20 mouse cellular contexts compared by ENCODE assay signal in the genomic region with DNA sequence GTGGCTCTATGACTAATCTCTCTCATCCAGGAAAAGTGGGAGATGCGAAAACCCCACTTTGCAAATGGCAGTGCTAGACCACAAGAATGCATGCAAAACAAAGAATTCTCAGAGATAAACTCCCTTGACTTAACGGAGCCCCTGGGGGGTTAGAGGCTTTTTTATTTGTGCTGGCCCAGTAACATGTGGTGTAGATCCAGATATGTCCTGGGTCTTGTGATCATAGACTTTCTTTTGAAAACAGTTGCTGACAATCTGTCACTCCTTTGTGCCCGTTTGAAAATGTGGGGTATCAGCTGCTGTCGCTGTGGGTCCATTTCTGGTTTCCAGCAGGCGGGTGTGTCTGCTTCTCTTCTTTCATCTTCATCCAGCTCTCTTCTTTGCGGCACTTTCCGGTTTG. TPM values are rescaled to one million over a fixed set of nuclear protein-coding genes. Genes with fewer than 3 reads are reported as not detected.
A peak's percentile ranks its signal among the peaks of the same experiment; 100 is the strongest.
DNase-seq lines count a peak whose midpoint lies in the region; ATAC-seq and TF ChIP-seq lines count a peak whose summit lies in the region.
"Had no signal": no experiment of that assay in that cellular context is flagged by ENCODE, and none has a peak within 500 bp of the region (broad histone marks: within the 10 kb centered on the region; RNA-seq: fewer than 3 reads in every experiment).

No protein-coding gene starts in this region.

- H3K27ac ChIP-seq in gastrocnemius, adult 2 months = no peak overlapping the region
- no peak overlapping the region for H3K27ac ChIP-seq in left cerebral cortex, adult 2 months
- H3K27ac ChIP-seq: forebrain, embryonic 12.5 days; limb, embryonic 12.5 days; liver, embryonic 14.5 days; neural tube, embryonic 12.5 days; stomach, embryonic 15.5 days had no signal

- TF ChIP-seq CTCF in gastrocnemius, adult 2 months (IDR thresholded peaks at IDR 0.05) = no peak
- no peak for TF ChIP-seq CTCF in left cerebral cortex, adult 2 months (IDR thresholded peaks at IDR 0.05)
- TF ChIP-seq CTCF in Patski (IDR thresholded peaks at IDR 0.05) = no peak

- POLR2A ChIA-PET in Patski (lab: Charles Lee) = interaction anchor here (0.6 kb wide), 1 partner anchor 152 kb away, joined by 3 read pairs; no protein-coding TSS in a partner anchor

- intact Hi-C loops in gastrocnemius, adult 2 months (cut with DNase I) = no loop called here
- intact Hi-C loops in gastrocnemius, postnatal 36 days (cut with DNase I) = no loop called here
- intact Hi-C loops in left cerebral cortex, postnatal 4 days (cut with DNase I) = no loop called here
- intact Hi-C loops in left cerebral cortex, adult 2 months (cut with DNase I) = no loop called here

- in situ Hi-C loops in Patski (cut with MboI; ENCODE audit: low pct_unique_long_range_greater_than_20kb) = no loop called here

- CTCF ChIA-PET in Patski (lab: Charles Lee) = interaction anchor here (0.7 to 1.2 kb wide), 3 partner anchors 11 to 27 kb away, joined by 3 read pairs; no protein-coding TSS in a partner anchor

- H3K4me3 ChIP-seq in gastrocnemius, adult 2 months = no peak overlapping the region
- H3K4me3 ChIP-seq in left cerebral cortex, adult 2 months = no peak overlapping the region
- H3K4me3 ChIP-seq: forebrain, embryonic 12.5 days; limb, embryonic 12.5 days; neural tube, embryonic 12.5 days; stomach, embryonic 15.5 days had no signal

- DNase-seq in adrenal gland, postnatal 10 days = peak; percentile 3
- no peak for DNase-seq in adrenal gland, postnatal 25 days
- peak; percentile 16 for DNase-seq in gastrocnemius, adult 2 months
- DNase-seq in gastrocnemius, postnatal 36 days = no peak
- DNase-seq in left cerebral cortex, postnatal 4 days = peak; percentile 22
- DNase-seq in left cerebral cortex, adult 2 months (ENCODE audit: extremely low spot score in 1 of 2, low spot score in 2 of 2) = no peak
- peak; percentile 66 for DNase-seq in Patski (ENCODE audit: low read depth, low spot score)
- DNase-seq in embryo, embryonic 11 days = no peak
- DNase-seq: cerebellum, adult 9-11 months; kidney, adult 18-20 months; kidney, postnatal 10 days; spleen, adult 18-20 months; thymus, adult 2 months had no signal

- H3K27me3 ChIP-seq in Patski = no peaks in the 10 kb centered on the region
- H3K27me3 ChIP-seq: forebrain, embryonic 12.5 days; limb, embryonic 12.5 days; neural tube, embryonic 12.5 days; stomach, embryonic 15.5 days had no signal

- peak; percentile 67 for ATAC-seq in Patski
- ATAC-seq: hindbrain, embryonic 16.5 days had no signal

RNA-seq across cellular contexts. Expression of a gene that starts 29.4 kb away (rescaled TPM):
- 10 to 100 TPM; 21.9 to 42.6 TPM for total RNA-seq in adrenal gland, postnatal 10 days (2021)
- 5.6 and 7.6 TPM in 2 replicates for total RNA-seq in adrenal gland, postnatal 25 days (2021)
- total RNA-seq in gastrocnemius, adult 2 months (2021) = 1 to 10 TPM; 4.7 to 7.3 TPM
- total RNA-seq in gastrocnemius, postnatal 36 days (2021) = 1 to 10 TPM; 2.9 to 4.6 TPM
- 1 to 10 TPM; 7.1 to 7.6 TPM for total RNA-seq in left cerebral cortex, postnatal 4 days (2021)
- 10 to 100 TPM; 10.9 TPM for total RNA-seq in left cerebral cortex, adult 2 months (2021)
- polyA plus RNA-seq in Patski (2021) = 2,016 TPM
- total RNA-seq: megakaryocyte-erythroid progenitor cell, adult 5-6 weeks had no signal

Comparison
In these comparisons a context has a peak if more than half of its experiments do, and no peak if none do; other contexts are left out.
1. DNase-seq: peak in adrenal gland, postnatal 10 days (single experiment), gastrocnemius, adult 2 months (single experiment), left cerebral cortex, postnatal 4 days (single experiment) and Patski (single experiment); none in adrenal gland, postnatal 25 days (single experiment), gastrocnemius, postnatal 36 days (0 of 2), left cerebral cortex, adult 2 months (0 of 2) and embryo, embryonic 11 days (single experiment).